Mouse (Mus musculus) midbrain, embryonic 13.5 days (tissue): ENCODE results near the gene Pik3c2b. TPM values are rescaled to one million over a fixed set of nuclear protein-coding genes. Genes with fewer than 3 reads are reported as not detected.
A peak's percentile ranks its signal among the peaks of the same experiment; 100 is the strongest.

Source experiments
- ATAC-seq: fragments of 200-750 bp; cut with Nextera tagmentation; 2 replicates; pipeline ENCODE4 v1.8.0; 2017; ENCODE audit warnings: mild to moderate bottlenecking, moderate TSS enrichment, moderate library complexity
- H3K27ac ChIP-seq: fragments of 300-500 bp; sonication (generic); 2 replicates; pipeline ENCODE4 v1.5.1; 2015; ENCODE audit warnings: inconsistent platforms, mild to moderate bottlenecking, moderate library complexity
- H3K27me3 ChIP-seq: fragments of 300-500 bp; sonication (generic); 2 replicates; pipeline ENCODE4 v1.6.1; 2015; ENCODE audit warnings: mild to moderate bottlenecking, inconsistent platforms
- H3K36me3 ChIP-seq: fragments of 300-500 bp; sonication (generic); 2 replicates; pipeline ENCODE4 v1.6.1; 2015; ENCODE audit warnings: mild to moderate bottlenecking, inconsistent platforms
- H3K4me1 ChIP-seq: fragments of 300-500 bp; sonication (generic); replicated peaks from 2 replicates; pipeline ENCODE4 v1.6.1; 2015; ENCODE audit warnings: inconsistent platforms
- H3K4me2 ChIP-seq: fragments of 300-500 bp; sonication (generic); replicated peaks from 2 replicates; pipeline ENCODE4 v1.6.1; 2015; ENCODE audit warnings: moderate library complexity, mild to moderate bottlenecking, inconsistent platforms
- H3K4me3 ChIP-seq: fragments of 300-500 bp; sonication (generic); replicated peaks from 2 replicates; pipeline ENCODE4 v1.5.1; 2015; ENCODE audit warnings: mild to moderate bottlenecking, inconsistent platforms
- H3K9ac ChIP-seq: fragments of 300-500 bp; sonication (generic); replicated peaks from 2 replicates; pipeline ENCODE4 v1.6.1; 2015; ENCODE audit warnings: mild to moderate bottlenecking, inconsistent platforms
- H3K9me3 ChIP-seq: fragments of 300-500 bp; sonication (generic); 2 replicates; pipeline ENCODE4 v1.6.1; 2016; ENCODE audit warnings: mild to moderate bottlenecking, inconsistent platforms
- WGBS: fragments of 180-500 bp; shearing (Covaris S2); methylation state at CpG from one replicate; pipeline ENCODE4 v1.1.7; 2015; 5-methylcytosine and 5-hydroxymethylcytosine counted together
- polyA plus RNA-seq: library from polyadenylated mRNA; unstranded; fragments of >200 nt; fragmentation: Nextera tagmentation; extraction: Ambion mirVana; gene quantifications from 2 replicates; pipeline ENCODE4 v1.2.1, GENCODE M21; 2015

The Pik3c2b gene
- polyA plus RNA-seq, 1 experiment from 2014 or later, result 17.0 TPM

GRCm38 (mm10) chr1:133076681-133077514 lies 31.4 kb downstream of the Pik3c2b start:
- H3K4me3 ChIP-seq, result no peak overlapping the region
- 0 out of 2 replicates have a peak overlapping the region, but pooled peaks have one; percentile 20 for H3K9ac ChIP-seq
- peaks cover 55% of the 10 kb centered on the region for H3K4me1 ChIP-seq
- H3K9me3 ChIP-seq, result no peaks in the 10 kb centered on the region
- H3K27ac ChIP-seq, result peak overlapping the region; percentile 92
- peaks cover 58% of the 10 kb centered on the region for H3K36me3 ChIP-seq
- peak; percentile 40 for ATAC-seq
- 36% methylated on average over 20 of the region's 20 CpGs for WGBS
- H3K4me2 ChIP-seq, result no peak overlapping the region
- H3K27me3 ChIP-seq, result no peaks in the 10 kb centered on the region

GRCm38 (mm10) chr1:133077606-133078337 lies 32.3 kb downstream of the Pik3c2b start:
- no peak for ATAC-seq
- Histone ChIP-seq H3K4me3 (no peak overlapping the region), H3K4me2 (no peak overlapping the region), H3K36me3 (peaks cover 63% of the 10 kb centered on the region), H3K4me1 (peaks cover 50% of the 10 kb centered on the region), H3K9ac (no peak overlapping the region), H3K9me3 (no peaks in the 10 kb centered on the region), H3K27ac (peak overlapping the region; percentile 92), H3K27me3 (no peaks in the 10 kb centered on the region)
- WGBS, result 52% methylated on average over 12 of the region's 12 CpGs

- no peak for ATAC-seq
- WGBS, result 48% methylated on average over 1 of the region's 1 CpGs
- Histone ChIP-seq H3K36me3 (peaks cover 63% of the 10 kb centered on the region), H3K9ac (no peak overlapping the region), H3K9me3 (no peaks in the 10 kb centered on the region), H3K4me2 (no peak overlapping the region), H3K27me3 (no peaks in the 10 kb centered on the region), H3K27ac (peak overlapping the region; percentile 92; the same call in 1 of the 2 replicates), H3K4me3 (no peak overlapping the region), H3K4me1 (peaks cover 45% of the 10 kb centered on the region)
Measured at GRCm38 (mm10) chr1:133078338-133078727, 32.9 kb downstream of the Pik3c2b start.

- H3K4me3 ChIP-seq, result no peak overlapping the region
- H3K9ac ChIP-seq, result no peak overlapping the region; the same call in 1 of the 2 replicates
- no peak overlapping the region for H3K4me2 ChIP-seq
- peaks cover 47% of the 10 kb centered on the region for H3K4me1 ChIP-seq
- ATAC-seq, result peak; percentile 46
- peaks cover 70% of the 10 kb centered on the region for H3K36me3 ChIP-seq
- no peaks in the 10 kb centered on the region for H3K27me3 ChIP-seq
- no peaks in the 10 kb centered on the region for H3K9me3 ChIP-seq
- peak overlapping the region; percentile 92 for H3K27ac ChIP-seq
- 30% methylated on average over 7 of the region's 7 CpGs for WGBS
Measured at GRCm38 (mm10) chr1:133079509-133079908, 34.0 kb downstream of the Pik3c2b start.

- Histone ChIP-seq H3K4me1 (peaks cover 47% of the 10 kb centered on the region), H3K36me3 (peaks cover 70% of the 10 kb centered on the region), H3K4me3 (no peak overlapping the region), H3K4me2 (peak overlapping the region; percentile 25), H3K9me3 (no peaks in the 10 kb centered on the region), H3K9ac (no peak overlapping the region; the same call in 1 of the 2 replicates), H3K27ac (peak overlapping the region; percentile 92), H3K27me3 (no peaks in the 10 kb centered on the region)
- peak; percentile 83 for ATAC-seq
- WGBS, result 3% methylated on average over 9 of the region's 9 CpGs
Measured at GRCm38 (mm10) chr1:133080079-133080561, 34.7 kb downstream of the Pik3c2b start.

GRCm38 (mm10) chr1:133080717-133081116 lies 35.2 kb downstream of the Pik3c2b start:
- Histone ChIP-seq H3K27ac (peak overlapping the region; percentile 92), H3K4me1 (peaks cover 47% of the 10 kb centered on the region), H3K9me3 (no peaks in the 10 kb centered on the region), H3K27me3 (no peaks in the 10 kb centered on the region), H3K9ac (no peak overlapping the region), H3K4me3 (no peak overlapping the region), H3K36me3 (peaks cover 70% of the 10 kb centered on the region), H3K4me2 (no peak overlapping the region)
- no peak for ATAC-seq
- 33% methylated on average over 6 of the region's 6 CpGs for WGBS

- Histone ChIP-seq H3K9me3 (no peaks in the 10 kb centered on the region), H3K9ac (no peak overlapping the region), H3K4me1 (peaks cover 36% of the 10 kb centered on the region), H3K4me3 (no peak overlapping the region), H3K27ac (no peak overlapping the region), H3K27me3 (no peaks in the 10 kb centered on the region), H3K36me3 (peaks cover 65% of the 10 kb centered on the region), H3K4me2 (no peak overlapping the region)
- 94% methylated on average over 5 of the region's 5 CpGs for WGBS
- ATAC-seq, result no peak
Measured at GRCm38 (mm10) chr1:133083003-133083546, 37.6 kb downstream of the Pik3c2b start.

GRCm38 (mm10) chr1:133083942-133084625 lies 38.6 kb downstream of the Pik3c2b start:
- Histone ChIP-seq H3K4me3 (no peak overlapping the region), H3K9ac (no peak overlapping the region), H3K27ac (no peak overlapping the region), H3K4me1 (peaks cover 35% of the 10 kb centered on the region), H3K9me3 (no peaks in the 10 kb centered on the region), H3K36me3 (peaks cover 70% of the 10 kb centered on the region), H3K4me2 (no peak overlapping the region), H3K27me3 (no peaks in the 10 kb centered on the region)
- 81% methylated on average over 11 of the region's 11 CpGs for WGBS
- ATAC-seq, result no peak

- H3K4me2 ChIP-seq, result no peak overlapping the region
- H3K9ac ChIP-seq, result no peak overlapping the region
- no peak overlapping the region for H3K4me3 ChIP-seq
- H3K27me3 ChIP-seq, result no peaks in the 10 kb centered on the region
- peaks cover 30% of the 10 kb centered on the region for H3K4me1 ChIP-seq
- H3K36me3 ChIP-seq, result peaks cover 78% of the 10 kb centered on the region
- no peaks in the 10 kb centered on the region for H3K9me3 ChIP-seq
- ATAC-seq, result no peak
- 80% methylated on average over 14 of the region's 14 CpGs for WGBS
- no peak overlapping the region for H3K27ac ChIP-seq
Measured at GRCm38 (mm10) chr1:133084708-133085416, 39.4 kb downstream of the Pik3c2b start.

- peaks cover 25% of the 10 kb centered on the region for H3K4me1 ChIP-seq
- ATAC-seq, result no peak
- H3K27ac ChIP-seq, result no peak overlapping the region
- no peak overlapping the region for H3K9ac ChIP-seq
- H3K4me2 ChIP-seq, result no peak overlapping the region
- H3K27me3 ChIP-seq, result no peaks in the 10 kb centered on the region
- 93% methylated on average over 8 of the region's 8 CpGs for WGBS
- no peak overlapping the region for H3K4me3 ChIP-seq
- H3K9me3 ChIP-seq, result no peaks in the 10 kb centered on the region
- peaks cover 83% of the 10 kb centered on the region for H3K36me3 ChIP-seq
Measured at GRCm38 (mm10) chr1:133085417-133085742, 39.9 kb downstream of the Pik3c2b start.

- no peak for ATAC-seq
- H3K4me3 ChIP-seq, result no peak overlapping the region
- peaks cover 86% of the 10 kb centered on the region for H3K36me3 ChIP-seq
- no peak overlapping the region for H3K9ac ChIP-seq
- peak overlapping the region; percentile 67; the same call in 1 of the 2 replicates for H3K27ac ChIP-seq
- no peak overlapping the region for H3K4me2 ChIP-seq
- no peaks in the 10 kb centered on the region for H3K9me3 ChIP-seq
- WGBS, result 84% methylated on average over 10 of the region's 10 CpGs
- H3K4me1 ChIP-seq, result peaks cover 17% of the 10 kb centered on the region
- H3K27me3 ChIP-seq, result no peaks in the 10 kb centered on the region
Measured at GRCm38 (mm10) chr1:133086804-133087203, 41.3 kb downstream of the Pik3c2b start.
